Mouse (Mus musculus): ENCODE data around the gene Krba1. TPM values are rescaled to one million over a fixed set of nuclear protein-coding genes. Genes with fewer than 3 reads are reported as not detected.

The Krba1 gene
- polyA plus RNA-seq, 1 experiment = 15.6 TPM

DNA sequence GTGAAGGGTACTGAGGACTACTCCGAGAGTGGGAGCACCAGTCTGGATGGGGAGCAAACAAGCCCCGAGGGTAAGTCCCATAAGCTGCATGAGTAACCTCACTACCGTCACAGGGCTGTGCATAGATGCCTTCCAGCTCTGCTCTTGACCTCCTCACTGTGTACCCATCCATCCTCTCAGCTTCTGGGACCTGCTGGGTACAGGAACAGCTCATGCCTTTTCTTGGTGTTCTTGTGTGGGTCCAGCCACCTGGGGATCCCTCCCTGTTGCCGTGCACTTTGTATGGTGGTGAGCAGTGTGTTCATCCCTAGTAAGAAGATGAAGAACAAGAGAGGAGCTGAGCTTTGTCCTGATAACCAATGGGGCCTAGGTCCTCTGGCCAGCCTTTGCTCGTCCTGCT is 8.7 kb downstream of the Krba1 start:
- Histone ChIP-seq H3K4me3 (ENCODE audit: insufficient read depth, low read length) (no peak overlapping the region), H3K27ac (ENCODE audit: insufficient read depth, low read length) (no peak overlapping the region), H3K4me1 (ENCODE audit: control insufficient read depth, insufficient read depth, low read length) (no peaks in the 10 kb centered on the region)
- no peak for TF ChIP-seq POLR2A (IDR thresholded peaks at IDR 0.05; ENCODE audit: low read depth, low read length)
- no peak for TF ChIP-seq CTCF (IDR thresholded peaks at IDR 0.05; ENCODE audit: borderline replicate concordance, insufficient read depth, low read length)

DNA sequence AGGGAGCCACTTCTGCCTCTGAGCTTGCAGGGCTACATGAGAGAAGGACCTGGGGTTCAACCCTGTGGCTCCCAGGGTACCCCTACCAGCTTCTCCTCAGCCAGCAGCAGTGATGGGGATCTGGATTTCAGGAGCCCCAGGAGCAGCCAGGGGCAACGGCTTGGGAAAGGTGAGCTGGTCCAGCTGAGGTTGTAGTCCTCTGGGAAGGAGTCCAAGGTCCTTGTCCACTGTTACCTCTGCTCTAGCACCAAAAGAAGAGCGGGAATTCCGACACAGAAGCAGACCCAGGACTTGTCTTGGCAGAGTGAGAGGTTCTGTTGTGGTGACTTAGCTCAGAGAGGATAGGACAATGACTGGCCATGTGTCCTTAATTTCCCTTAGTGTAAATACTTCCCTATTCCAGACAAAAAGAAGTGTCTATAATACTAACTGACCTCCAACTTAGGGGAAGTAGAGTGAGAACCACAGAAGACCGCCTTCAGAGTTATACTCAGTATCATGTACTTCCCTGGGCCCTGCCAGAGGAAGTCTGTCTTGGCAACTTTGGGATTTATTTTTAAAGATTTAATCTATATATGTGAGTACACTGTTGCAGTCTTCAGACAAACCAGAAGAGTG is 14.4 kb downstream of the Krba1 start:
- TF ChIP-seq CTCF (IDR thresholded peaks at IDR 0.05; ENCODE audit: borderline replicate concordance, insufficient read depth, low read length) (no peak), POLR2A (IDR thresholded peaks at IDR 0.05; ENCODE audit: low read depth, low read length) (no peak)
- no peak overlapping the region for H3K27ac ChIP-seq (ENCODE audit: insufficient read depth, low read length)
- H3K4me1 ChIP-seq (ENCODE audit: control insufficient read depth, insufficient read depth, low read length) = no peaks in the 10 kb centered on the region
- H3K4me3 ChIP-seq (ENCODE audit: insufficient read depth, low read length) = no peak overlapping the region

DNA sequence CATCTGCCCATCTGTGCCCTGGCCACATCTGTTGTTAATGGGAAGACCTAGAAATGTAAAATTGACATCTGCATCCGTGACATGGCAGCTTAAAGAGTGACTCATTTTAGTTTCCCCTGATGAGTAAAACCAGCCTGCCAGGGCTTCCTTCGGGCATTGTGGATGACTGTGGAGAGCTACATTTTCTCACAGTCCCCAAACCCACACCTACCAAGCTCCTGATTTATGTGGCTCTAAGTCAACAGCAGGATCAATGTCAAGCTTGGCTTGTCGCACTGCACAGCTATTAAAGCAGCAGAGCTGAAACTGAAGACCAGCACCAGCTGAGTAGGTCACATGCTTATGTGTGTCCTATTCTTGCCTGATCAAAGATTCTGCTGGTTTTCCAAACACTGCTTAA is 15.2 kb downstream of the Krba1 start:
- Histone ChIP-seq H3K27ac (ENCODE audit: insufficient read depth, low read length) (no peak overlapping the region), H3K4me1 (ENCODE audit: control insufficient read depth, insufficient read depth, low read length) (no peaks in the 10 kb centered on the region), H3K4me3 (ENCODE audit: insufficient read depth, low read length) (no peak overlapping the region)
- TF ChIP-seq POLR2A (IDR thresholded peaks at IDR 0.05; ENCODE audit: low read depth, low read length) (no peak), CTCF (IDR thresholded peaks at IDR 0.05; ENCODE audit: borderline replicate concordance, insufficient read depth, low read length) (no peak)

DNA sequence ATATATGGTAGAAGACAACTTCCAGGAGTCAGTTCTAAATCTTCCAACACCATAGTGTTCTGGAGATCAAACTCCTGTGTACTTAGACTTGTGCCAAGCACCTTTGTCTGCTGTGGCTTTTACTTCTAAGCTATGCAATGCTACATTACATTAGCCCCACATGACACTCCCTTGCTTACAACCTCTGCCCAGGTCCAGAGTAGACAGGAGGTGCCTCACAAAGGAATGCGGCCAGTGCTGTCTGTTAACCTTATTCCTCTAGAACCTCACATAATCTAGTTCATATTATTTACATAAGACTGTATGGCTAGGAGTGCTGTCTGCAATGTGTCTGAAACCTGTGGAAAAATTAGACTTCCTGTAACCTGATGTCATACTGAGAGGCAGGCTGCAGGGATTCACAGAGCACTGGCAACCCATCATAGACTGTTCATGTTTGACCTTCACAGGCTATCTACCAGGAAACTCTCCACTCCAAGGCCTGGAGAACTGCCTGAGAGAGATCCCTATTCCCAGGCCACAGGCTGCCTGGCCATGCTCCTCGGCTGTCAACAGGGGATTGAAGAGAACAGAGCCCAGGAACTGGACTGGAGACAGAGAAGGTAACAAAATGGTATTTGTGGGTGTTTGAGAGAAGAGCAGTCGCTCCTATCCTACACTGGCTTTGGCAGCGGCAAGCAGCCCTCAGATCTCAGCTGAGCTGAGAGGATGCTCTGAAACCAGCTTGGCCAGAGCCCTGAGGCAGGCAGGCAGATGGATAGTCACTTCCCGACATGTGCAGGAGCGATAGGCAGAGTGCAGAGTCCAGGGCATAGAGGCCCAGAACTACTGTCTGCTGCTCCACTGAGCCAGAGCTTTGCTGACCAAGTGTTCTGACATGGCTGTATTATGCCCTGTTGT is 16.1 kb downstream of the Krba1 start:
- H3K4me1 ChIP-seq (ENCODE audit: control insufficient read depth, insufficient read depth, low read length) = no peaks in the 10 kb centered on the region
- TF ChIP-seq CTCF (IDR thresholded peaks at IDR 0.05; ENCODE audit: borderline replicate concordance, insufficient read depth, low read length) (no peak), POLR2A (IDR thresholded peaks at IDR 0.05; ENCODE audit: low read depth, low read length) (no peak)
- H3K4me3 ChIP-seq (ENCODE audit: insufficient read depth, low read length) = no peak overlapping the region
- H3K27ac ChIP-seq (ENCODE audit: insufficient read depth, low read length) = no peak overlapping the region

DNA sequence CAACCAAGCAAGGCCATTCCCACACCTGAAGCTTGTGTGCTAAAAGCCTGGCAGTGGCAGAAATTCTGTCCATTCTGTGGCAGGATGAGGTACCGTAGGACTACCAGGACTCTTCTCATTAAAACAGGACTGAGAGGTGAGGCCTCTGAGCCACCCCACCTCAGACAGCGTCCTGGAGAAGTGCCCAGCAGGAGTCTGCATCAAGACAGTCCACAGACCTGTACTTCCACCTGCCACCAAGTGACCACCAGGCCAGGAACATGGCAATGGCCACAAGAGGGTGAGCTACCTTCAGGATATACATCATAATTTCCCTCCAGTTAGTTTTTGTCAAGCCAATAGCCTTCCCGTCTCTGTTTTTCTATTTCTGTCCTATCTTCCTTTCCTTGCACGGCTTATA is 16.8 kb downstream of the Krba1 start:
- H3K4me1 ChIP-seq (ENCODE audit: control insufficient read depth, insufficient read depth, low read length) = no peaks in the 10 kb centered on the region
- TF ChIP-seq POLR2A (IDR thresholded peaks at IDR 0.05; ENCODE audit: low read depth, low read length) (no peak), CTCF (IDR thresholded peaks at IDR 0.05; ENCODE audit: borderline replicate concordance, insufficient read depth, low read length) (no peak)
- H3K4me3 ChIP-seq (ENCODE audit: insufficient read depth, low read length) = no peak overlapping the region
- H3K27ac ChIP-seq (ENCODE audit: insufficient read depth, low read length) = no peak overlapping the region

DNA sequence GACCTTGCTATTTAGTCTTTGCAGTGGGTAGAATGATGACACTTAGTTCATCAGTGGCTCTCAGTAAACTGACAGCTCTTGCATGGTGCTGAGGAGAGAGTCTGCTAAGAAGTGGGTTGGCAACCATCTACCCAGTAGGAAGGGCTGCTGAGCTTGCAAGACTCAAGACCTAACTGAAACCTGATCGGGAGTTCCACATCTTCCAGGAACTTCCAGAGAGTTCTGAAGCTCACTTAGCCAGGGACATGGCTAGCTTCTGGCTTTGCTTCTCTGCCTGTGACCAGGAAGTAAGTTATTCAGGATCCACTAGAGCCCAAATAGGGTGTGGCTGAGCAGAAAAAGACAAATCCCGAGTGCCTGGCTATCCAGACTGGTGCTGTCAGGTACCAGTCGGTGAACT is 17.3 kb downstream of the Krba1 start:
- no peak overlapping the region for H3K4me3 ChIP-seq (ENCODE audit: insufficient read depth, low read length)
- TF ChIP-seq CTCF (IDR thresholded peaks at IDR 0.05; ENCODE audit: borderline replicate concordance, insufficient read depth, low read length) (no peak), POLR2A (IDR thresholded peaks at IDR 0.05; ENCODE audit: low read depth, low read length) (no peak)
- H3K27ac ChIP-seq (ENCODE audit: insufficient read depth, low read length) = no peak overlapping the region
- H3K4me1 ChIP-seq (ENCODE audit: control insufficient read depth, insufficient read depth, low read length) = no peaks in the 10 kb centered on the region

DNA sequence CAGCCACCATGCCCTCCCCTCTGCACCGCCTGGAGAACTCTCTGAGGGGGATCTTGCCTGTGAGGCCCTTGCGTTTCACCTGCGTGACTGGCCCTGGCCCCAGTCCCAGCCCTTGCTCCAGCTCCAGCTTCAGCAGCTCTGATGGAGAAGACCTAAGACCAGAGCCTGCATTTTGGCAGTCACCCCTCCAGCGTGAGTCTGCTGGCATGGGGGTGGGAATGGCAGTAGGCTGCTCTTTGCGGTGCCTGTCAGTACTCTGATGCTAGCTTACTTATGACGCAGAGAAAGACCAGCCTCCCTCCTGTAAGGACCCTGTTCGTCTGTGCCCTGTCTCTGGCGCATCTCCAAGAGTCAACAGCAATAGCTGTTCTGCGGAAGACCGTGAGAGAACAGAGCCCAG is 17.7 kb downstream of the Krba1 start:
- no peak for TF ChIP-seq CTCF (IDR thresholded peaks at IDR 0.05; ENCODE audit: borderline replicate concordance, insufficient read depth, low read length)
- no peak for TF ChIP-seq POLR2A (IDR thresholded peaks at IDR 0.05; ENCODE audit: low read depth, low read length)
- Histone ChIP-seq H3K4me3 (ENCODE audit: insufficient read depth, low read length) (no peak overlapping the region), H3K4me1 (ENCODE audit: control insufficient read depth, insufficient read depth, low read length) (no peaks in the 10 kb centered on the region), H3K27ac (ENCODE audit: insufficient read depth, low read length) (no peak overlapping the region)

DNA sequence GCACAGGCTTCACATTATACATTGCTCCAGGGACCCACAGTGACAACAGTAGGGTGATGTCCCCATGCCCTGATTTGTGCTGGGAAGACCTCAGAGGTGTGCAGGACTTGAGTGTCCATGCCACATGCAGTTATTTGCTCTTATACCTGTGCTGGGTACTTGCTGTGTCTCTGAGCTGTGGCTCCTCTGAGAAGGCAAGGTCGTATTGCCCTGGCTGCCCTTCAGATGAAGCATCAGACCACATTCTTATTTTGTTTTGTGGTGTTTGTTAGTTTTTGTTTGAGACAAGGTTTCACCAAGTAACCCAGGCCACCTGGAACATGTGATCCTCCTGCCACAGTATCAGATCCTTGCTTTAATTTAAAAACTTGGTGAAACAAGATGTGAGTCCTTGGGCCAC is 19.5 kb downstream of the Krba1 start:
- Histone ChIP-seq H3K4me1 (ENCODE audit: control insufficient read depth, insufficient read depth, low read length) (no peaks in the 10 kb centered on the region), H3K4me3 (ENCODE audit: insufficient read depth, low read length) (no peak overlapping the region), H3K27ac (ENCODE audit: insufficient read depth, low read length) (no peak overlapping the region)
- TF ChIP-seq CTCF (IDR thresholded peaks at IDR 0.05; ENCODE audit: borderline replicate concordance, insufficient read depth, low read length) (no peak), POLR2A (IDR thresholded peaks at IDR 0.05; ENCODE audit: low read depth, low read length) (no peak)

DNA sequence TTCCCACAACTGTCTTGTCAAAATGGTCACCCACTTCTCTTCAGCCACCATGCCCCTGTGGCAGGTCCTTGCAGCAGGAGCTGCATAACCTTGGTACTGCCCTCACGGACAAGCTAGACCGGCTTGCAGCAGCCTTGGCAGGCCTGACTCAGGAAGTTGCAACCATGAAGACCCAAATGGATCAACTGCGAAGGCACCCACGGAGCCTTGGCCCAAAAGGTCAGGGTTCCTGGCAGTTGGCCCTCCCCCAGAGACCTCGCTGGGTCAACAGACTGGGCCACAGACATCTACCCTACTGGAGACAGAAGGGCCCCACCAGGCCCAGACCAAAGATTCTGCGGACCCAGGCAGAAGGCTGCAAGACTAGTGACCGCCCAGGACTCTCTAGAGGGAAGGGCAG is 20.2 kb downstream of the Krba1 start:
- no peak for TF ChIP-seq CTCF (IDR thresholded peaks at IDR 0.05; ENCODE audit: borderline replicate concordance, insufficient read depth, low read length)
- Histone ChIP-seq H3K4me1 (ENCODE audit: control insufficient read depth, insufficient read depth, low read length) (no peaks in the 10 kb centered on the region), H3K27ac (ENCODE audit: insufficient read depth, low read length) (no peak overlapping the region), H3K4me3 (ENCODE audit: insufficient read depth, low read length) (no peak overlapping the region)

DNA sequence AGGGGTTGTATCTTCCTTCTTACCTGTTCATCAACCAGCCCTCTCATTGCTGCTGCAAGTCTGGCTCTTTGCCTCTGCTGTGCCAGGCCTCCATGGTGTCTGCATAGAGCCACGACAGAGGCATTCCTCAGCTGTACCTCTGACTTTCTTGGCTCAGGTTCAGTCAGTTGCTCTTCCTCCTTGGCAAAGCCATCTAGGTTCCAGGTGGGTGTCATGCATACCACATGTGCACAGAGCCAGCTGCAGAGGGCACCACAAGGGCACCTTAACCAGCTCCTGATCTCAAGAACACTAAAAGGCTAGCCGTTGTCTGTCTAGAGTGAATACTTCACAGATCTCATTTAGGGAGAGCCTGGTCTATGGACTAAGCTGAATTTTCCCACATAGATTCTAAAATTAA is 21.1 kb downstream of the Krba1 start:
- TF ChIP-seq CTCF (IDR thresholded peaks at IDR 0.05; ENCODE audit: borderline replicate concordance, insufficient read depth, low read length) = no peak
- TF ChIP-seq POLR2A (IDR thresholded peaks at IDR 0.05; ENCODE audit: low read depth, low read length) = no peak
- Histone ChIP-seq H3K27ac (ENCODE audit: insufficient read depth, low read length) (no peak overlapping the region), H3K4me3 (ENCODE audit: insufficient read depth, low read length) (no peak overlapping the region)

More for the DNA sequence above, 21.1 kb downstream of the Krba1 start:
- no peaks in the 10 kb centered on the region for H3K4me1 ChIP-seq (ENCODE audit: control insufficient read depth, insufficient read depth, low read length)

Data from embryonic fibroblast, embryonic 13.5 days (primary cell).